Mouse (Mus musculus) gastrocnemius, adult 8-10 months (tissue): Measurements from ENCODE around the gene Prcc. TPM values are rescaled to one million over a fixed set of nuclear protein-coding genes. Genes with fewer than 3 reads are reported as not detected.
A peak's percentile ranks its signal among the peaks of the same experiment; 100 is the strongest.
"Not testable (repeated sequence)": the region's sequence is repeated elsewhere in the genome, so short reads cannot be mapped to it uniquely, and the experiment has no call there.

Experiments
- DNase-seq, 2 experiments: peaks; one replicate each; pipeline ENCODE4 v3.0.0; 2022; ENCODE audit warnings: low spot score in 2 of 2
- total RNA-seq, 4 experiments: library from RNA; stranded (reverse); gene quantifications; 2 replicates each; pipeline ENCODE4 v1.2.4; 2022

The Prcc gene
- total RNA-seq, 4 experiments from 2014 or later = 48.6 to 53.0 (median 52.0) TPM

DNA sequence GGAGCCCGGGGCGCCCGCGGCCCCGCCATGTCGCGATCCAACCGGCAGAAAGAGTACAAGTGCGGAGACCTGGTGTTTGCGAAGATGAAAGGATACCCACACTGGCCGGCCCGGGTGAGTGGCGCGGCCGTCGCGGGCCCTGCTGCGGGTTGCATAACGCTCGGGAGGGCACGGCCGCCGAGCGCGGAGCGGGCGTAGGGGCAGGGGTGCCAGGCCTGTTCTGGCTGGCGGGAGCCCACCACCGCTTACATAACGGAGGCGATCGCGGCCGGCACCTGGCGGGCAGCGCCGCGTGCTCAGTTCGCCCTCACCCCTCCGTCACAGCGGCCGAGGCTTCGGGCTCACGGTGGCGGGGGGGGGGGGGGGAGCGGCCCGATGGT is 21.2 kb upstream of the Prcc start:
- DNase-seq = peak; percentile 57 to 85

DNA sequence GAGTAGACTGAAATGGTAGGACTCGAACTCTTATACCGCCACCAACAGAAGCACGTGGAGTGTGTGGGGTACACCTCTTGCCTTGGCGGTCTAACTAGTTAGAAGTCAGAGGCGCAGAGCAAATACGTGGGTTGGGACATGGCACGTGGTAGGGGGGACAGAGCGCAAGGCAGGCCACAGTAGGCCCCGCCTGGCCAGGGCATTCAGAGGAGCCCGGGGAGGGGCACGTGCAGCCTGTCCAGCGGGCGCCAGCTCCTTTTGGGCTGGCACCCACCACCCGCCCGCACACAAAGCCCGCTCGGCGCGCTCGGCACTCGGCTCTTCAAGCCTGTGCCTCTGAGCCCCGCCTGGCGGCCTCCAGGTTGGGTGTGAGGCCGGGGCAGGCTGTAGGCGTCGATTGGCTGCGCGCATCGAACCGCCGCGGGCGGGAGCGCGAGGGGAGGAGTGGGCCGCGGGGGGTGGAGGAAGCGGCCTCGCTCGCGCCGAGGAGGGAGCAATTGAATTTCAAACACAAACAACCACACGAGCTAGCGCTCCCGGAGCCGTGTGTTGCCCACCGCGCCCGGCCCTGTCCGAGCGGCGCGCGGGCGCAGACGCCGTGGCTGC is 20.6 kb upstream of the Prcc start, which contains the start of gene Hdgf:
Gene Hdgf (plus strand): TSS at position 442 of the 606 bp plus-strand sequence.
- DNase-seq = peak; percentile 91 to 96

DNA sequence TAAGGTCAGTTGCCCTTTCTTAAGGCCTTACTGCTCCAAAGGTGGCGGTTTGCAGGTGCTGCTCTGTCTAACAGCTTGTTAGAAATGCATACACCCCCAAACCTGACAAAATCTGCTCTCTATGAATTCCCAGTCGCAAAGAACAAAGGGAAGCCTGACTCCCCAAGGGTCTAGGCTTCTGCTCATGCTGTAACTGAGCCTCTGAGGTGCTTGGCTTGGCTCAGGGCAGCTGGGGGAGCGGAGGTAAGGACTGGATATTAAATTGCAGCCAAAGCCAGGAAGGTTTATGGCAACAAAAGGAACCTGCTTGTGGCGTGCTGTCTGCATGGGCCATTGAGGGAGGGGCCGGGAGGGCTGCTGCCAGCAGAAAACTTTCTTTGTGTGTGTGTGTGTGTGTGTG is 18.4 kb upstream of the Prcc start:
- no peak for DNase-seq

DNA sequence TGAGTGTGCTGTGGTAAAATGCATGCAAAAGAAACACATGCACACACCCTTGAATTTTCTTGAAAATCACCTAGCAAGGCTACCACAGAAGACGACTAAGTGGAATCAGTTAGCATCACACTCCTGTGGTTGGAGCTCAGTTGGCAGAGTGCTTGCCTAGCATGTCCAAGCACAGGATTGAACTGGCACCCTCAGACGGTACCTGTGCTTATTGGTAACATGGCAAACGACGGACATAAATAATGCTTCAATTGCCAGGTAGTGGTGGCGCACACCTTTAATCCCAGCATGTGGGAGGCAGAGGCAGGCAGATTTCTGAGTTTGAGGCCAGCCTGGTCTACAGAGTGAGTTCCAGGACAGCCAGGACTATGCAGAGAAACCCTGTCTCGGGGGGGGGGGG is 16.6 kb upstream of the Prcc start:
- not testable (repeated sequence) for DNase-seq

DNA sequence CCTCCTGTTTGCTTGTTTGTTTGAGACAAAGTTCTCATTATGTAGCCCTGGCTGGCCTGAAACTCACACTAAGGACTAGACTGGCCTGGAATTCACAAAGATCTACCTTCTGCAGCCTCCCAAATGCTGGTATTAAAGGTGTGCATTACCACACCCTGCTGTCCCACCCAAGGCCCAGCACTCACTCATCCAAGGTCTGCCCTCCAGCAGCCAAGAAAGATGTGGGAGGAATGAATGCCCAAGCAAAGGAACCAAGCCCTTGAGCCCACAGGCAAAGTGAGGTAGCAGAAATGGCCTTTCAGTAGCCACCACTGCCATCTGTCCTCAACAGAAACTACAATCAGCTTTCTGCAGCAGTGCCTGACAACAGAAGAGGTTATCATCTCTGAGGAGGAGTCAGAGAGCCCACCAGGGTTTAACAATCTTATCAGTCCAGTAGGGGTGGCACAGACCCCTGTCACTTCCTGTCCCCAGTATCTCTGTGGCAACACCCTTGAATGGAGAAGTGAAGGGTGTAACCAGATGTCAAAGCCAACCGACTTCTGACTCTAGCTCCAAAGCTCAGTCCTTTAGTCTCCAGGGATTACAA is 15.7 kb upstream of the Prcc start:
- DNase-seq = no peak

DNA sequence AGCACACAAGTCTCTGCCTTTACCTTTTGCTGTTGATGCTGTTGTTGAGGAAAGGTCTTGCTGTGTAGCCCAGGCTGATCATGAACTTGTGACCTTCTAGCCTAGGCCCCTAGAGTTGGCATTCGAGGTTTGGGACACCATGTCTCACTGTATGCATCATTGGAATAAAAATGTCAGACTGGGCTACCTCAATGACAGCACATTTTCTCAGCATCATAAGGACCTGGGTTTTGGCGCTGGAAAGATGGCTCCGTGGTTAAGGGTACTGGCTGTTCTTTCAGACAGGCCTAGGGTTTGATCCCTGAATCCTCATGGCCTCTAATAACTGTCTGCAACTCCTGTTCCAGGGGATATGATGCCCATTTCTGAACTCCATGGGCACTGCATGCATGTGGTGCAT is 14.4 kb upstream of the Prcc start:
- DNase-seq = no peak

DNA sequence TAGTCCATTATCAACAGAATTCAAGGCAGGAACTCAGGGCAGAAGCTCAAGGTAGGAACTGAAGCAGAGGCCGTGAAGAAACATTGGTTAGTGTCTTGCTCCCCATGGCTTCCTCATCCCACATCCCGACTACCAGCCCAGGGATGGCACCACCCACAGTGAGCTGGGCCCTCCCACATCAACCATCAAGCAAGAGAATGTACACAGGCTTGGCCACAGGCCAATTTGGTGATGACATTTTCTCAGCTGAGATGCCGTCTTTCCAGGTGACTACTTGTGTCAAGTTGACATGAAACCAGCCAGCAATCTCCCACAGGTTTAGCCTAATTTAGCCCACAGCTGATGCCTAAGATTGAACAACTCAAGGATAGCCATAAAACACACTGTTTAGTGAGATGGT is 13.9 kb upstream of the Prcc start:
- DNase-seq = no peak

DNA sequence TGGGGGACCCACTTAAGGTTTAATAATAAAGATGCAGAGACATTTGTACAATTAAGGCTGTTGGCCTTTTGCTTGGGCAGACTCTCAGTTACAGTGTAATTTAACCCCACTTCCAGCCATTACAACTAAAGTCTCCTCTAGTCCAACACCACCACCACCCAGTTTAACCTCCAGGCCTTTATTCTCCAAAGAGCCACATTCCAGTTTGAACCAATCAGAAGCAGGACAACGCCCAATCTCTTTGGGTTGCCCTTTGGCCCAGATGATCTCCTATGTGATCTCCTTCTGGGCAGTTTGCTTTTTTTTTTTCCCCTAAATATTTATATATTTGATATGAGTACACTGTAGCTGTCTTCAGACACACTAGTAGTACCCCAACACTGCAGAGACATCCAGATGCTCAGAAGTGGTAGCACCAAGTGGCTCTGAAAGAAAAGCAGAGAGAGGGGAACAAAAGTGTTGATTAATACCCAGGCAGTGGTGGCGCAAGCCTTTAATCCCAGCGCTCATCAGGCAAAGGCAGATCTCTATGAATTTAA is 8.0 kb upstream of the Prcc start:
- DNase-seq = no peak

DNA sequence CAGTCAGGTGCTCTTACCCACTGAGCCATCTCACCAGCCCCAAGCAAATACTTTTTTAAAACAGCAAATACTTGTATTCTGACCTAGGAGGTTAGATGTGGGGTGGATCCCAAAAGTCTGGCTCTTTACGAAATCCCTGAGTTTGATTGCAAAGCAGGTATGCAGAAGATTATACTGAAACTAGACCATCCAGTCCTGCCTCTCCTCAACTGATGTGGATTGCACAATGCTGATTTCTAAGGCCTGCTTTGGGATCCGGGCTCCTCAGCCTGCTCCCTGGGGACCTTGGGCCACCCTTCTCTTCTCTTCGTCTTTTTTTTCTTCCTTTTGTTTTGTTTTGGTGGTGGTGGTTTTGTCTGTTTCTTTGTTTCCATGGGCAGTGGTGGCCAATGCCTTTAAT is 6.1 kb upstream of the Prcc start:
- no peak for DNase-seq

DNA sequence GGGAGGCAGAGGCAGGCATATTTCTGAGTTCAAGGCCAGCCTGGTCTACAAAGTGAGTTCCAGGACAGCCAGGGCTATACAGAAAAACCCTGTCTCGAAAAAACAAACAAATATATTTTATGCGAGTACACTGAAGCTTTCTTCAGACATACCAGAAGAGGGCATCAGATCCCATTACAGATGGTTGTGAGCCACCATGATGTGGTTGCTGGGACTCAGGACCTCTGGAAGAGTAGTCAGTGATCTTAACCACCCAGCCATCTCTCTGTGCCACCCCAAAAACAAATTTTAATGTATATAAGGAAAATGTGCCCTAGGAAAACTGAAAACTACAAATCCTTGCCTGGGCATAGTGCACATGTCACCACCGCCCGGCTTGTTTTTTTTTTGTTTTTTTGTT is 2.0 kb upstream of the Prcc start:
- not testable (repeated sequence) for DNase-seq

DNA sequence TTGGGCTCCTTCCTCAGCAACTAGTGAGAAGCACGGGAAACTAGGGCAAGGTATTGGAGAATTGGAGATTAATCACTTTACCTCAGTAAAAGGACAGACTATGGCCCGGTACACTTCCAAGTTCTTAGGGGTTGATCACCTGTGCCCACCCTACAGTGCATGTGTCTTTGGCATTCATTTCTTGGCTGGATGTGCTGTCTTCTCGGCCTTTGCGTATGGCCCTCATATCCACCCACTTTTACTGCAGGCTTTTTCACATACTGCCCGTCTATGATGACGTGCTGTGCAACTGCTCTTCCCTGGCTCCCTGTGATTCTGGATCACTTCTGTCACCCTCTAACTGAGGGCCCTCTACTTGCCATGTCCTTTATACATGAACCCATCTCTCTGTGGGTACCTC is 1.0 kb upstream of the Prcc start:
- no peak for DNase-seq

DNA sequence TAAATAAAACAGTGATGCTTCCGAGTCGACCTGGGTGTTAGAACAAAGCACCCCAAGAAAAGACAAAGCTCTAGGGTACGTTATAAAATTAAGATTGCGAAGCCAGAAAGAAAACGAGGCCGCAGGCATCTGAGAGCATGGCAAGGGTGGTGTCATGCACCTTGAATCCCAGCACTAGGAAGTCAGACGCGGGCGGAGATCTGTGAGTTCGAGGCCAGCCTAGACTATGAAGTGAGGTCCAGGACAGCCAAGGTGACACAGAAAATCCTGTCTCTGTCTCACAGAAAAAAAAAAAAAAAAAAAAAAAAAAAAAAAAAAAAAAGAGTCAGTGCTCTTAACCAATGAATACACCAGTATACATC is 577 bp upstream of the Prcc start:
- DNase-seq = peak; percentile 39 to 44

DNA sequence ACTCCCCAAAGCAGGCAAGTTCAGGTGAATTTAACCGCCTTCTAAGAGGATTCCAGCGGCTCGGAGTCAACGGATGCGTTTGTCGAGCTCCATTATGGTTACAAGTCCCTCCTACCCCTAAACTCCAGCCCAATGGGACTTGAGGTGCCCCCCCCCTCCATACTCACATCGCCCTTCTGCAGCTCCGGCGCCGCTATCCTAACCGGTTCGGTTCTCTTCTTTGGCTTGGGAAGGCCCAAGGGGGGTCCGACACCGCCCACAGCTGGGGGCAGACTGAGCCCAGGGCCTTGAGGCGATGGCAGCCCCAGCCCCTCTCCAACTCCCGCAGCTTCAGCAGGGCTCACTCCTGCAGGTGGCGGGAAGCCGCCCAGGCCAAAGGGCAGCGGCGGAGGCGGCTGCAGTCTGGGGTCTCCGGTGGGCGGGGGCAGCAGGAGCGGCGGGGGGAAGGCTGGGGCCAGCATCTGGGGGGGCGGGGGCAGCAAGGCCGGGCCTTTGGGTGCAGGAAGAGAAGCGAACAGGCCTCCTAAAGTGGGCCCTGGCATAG is 628 bp downstream of the Prcc start:
- peak in 1 of 2 experiments; percentile 31 for DNase-seq

DNA sequence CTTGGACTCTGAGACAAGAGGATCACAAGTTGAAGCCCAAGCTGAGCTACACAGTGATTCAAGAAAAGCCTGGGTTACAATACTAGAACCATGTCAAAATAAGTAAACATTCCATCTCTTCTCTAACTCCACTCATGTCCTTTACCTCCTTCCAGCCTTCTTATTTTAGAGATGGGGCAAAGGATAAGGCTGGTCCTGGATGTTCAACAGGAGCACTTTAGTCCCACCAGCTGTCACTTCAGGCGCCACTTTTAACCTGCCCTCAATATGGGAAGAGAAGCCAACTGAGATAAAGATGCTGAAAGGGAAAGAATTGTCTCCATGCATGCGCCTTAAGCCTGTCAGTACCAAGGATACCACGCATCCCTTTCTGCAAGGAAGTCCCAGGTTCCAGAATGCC is 1.1 kb downstream of the Prcc start:
- DNase-seq = no peak

DNA sequence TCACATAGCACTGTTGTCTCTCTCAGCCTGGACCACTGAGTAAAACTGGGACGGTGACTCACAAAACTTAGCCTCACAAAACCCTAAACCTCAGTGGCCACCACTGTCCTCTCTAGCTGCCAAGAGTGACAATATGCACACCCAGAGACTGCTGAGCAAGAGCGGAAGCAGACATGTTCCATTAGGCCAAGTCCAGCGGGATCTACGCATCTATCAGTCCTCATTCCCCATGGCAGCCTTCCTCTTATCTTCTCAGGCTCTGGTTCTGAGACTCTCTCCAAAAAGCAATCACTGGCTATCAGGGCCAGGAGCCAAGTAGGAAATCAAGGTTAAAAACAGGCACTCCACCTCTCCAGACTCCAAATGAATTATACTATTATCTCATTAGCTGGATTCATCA is 7.7 kb downstream of the Prcc start:
- no peak for DNase-seq

DNA sequence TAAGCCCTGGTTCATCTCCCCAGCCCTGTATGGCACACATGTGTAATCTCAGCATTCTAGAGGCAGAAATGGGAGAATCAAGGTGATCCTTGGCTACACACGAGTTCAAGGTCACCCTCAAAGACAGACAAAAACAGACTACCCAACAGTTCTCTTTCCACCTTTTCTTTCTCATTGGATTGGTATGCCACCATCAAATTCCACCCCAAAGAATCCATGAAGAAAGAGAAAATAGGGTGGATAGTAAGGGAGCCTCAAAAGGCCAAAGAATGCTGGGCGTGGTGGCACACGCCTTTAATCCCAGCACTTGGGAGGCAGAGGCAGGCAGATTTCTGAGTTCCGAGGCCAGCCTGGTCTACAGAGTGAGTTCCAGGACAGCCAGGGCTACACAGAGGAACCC is 21.3 kb downstream of the Prcc start:
- not testable (repeated sequence) for DNase-seq

DNA sequence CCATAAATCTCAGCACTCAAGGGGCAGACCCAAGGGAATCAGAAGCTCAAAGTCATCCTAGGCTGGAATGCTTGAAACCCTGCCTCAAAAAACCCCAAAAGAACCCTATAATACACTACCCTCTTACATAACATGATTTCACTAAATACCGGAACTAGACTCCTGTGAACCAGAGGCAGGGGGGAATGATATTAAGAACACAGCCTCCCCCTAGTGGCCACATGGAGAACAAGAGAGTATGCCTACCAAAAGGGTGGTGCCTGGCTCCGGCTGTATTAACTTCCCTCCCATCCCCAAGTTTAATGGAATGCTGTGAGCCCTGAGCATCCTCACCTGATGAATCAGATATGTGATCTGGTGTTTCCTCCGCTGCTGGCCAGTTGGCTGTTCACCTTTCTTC is 25.6 kb downstream of the Prcc start:
- peak; percentile 16 to 38 for DNase-seq

DNA sequence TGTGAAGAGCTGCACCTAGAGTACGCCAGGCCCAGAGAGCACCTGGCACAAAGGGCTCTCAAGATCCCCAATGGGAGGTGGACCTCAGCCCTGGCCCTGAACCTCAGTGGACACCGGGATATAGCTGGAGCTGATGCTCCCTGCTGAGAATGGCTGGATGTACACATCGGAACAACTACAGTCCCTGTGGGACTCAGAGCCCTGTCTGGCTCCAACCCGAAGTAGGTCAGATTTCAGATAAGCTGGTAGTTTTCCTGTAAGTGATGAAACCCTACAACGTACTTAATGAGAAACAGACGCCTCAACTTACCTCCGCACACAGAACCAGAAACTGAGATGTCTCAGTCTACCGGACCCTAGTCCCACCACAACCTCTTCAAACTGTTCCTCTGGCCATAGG is 27.7 kb downstream of the Prcc start:
- no peak for DNase-seq

DNA sequence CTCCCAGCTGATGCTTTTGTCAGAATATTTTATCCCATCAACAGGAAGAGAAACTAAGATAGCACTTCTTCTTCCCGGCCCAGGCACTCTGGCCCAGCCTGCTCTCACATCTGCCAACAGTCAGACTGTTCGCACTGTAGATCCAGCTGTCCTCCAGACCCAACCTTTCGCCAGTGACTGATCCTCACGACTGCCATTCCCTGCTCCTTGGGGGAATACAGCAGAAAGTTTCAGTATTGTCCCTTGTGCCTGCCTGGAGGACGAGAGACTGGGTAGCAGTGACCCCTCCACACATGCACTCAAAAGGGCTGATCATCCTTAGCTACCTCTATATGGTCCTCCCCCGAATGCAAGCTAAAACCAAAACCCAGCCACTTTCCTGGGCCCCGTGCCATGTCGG is 29.5 kb downstream of the Prcc start:
- no peak for DNase-seq

DNA sequence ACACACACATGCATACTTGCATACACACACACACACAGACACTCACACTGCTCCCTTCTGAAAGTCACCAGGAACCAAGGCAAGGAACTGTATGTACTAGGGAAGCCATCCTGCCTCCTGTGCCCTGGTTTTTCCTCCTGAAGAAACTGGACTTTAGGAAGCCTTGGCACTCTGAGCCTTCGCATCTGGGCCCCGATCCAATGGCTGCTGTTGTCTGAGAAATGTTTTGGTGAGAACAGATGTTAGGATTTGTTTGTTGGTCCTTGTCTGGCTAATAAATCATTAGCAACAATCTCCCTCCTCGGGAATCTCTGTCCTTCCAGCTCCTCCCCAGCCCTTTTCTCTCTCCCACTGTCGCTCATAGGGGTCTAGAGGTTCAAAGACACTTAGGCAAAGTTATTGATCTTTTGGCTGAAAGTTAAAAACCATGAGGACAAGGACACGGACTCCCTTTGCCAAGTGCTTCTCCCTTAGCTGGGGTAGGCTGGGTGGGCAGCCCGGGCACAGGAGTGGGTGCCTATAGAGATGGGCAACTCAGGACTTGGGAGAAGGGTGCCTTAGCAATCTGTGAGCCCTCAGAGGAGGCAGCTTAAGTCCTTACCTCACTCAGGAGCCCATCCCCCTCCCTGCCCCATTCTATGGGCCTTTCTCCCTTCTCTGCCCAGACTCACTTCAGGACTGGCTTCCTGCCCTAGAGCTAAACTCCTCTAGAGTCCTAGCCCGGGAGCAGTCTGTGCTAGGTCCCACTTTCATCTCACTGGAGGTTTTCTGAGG is 30.4 kb downstream of the Prcc start:
- peak in 1 of 2 experiments; percentile 25 for DNase-seq

DNA sequence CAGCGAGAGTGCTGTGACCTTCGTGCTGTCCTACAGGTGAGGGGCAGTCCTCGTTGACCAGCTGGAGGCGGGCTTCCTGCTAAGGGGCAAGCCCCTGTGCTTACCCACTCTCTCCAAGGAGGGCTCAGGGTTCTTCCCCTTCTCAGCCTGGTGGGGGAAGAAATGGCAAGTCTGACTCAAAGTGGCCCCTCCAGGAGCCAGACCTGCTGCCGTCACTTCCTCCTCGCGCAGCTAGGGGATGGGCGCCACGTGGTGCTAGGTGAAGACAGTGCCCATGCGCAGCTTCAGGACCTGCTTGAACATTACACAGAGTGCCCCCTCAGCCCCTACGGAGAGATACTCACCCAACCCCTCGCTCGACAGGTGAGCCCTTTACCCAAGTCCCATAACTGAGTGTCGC is 36.3 kb downstream of the Prcc start:
- DNase-seq = no peak

DNA sequence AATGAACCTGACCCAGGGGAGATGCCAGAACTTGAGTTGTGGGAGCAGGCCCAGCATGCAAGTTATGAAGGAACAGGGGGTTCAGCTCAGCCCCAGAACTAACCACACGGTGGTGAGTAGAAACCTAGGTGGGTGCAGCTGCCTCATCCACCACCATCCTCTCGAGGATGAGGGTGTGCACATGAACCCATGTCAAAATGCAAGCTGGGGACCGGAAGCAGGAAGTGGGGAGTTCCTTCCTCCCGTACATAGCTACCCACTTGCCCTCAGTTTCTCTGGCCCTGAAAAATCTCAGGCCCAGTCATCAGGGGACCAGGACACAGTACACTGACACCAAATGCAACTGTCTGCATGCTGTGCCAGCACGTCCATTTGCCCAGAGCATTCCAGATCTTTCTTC is 37.7 kb downstream of the Prcc start:
- no peak for DNase-seq
